Mouse (Mus musculus) embryonic facial prominence, embryonic 13.5 days (tissue): ENCODE data around the gene Trio. TPM values are rescaled to one million over a fixed set of nuclear protein-coding genes. Genes with fewer than 3 reads are reported as not detected.

Experiments
- ATAC-seq: fragments of 200-750 bp; cut with Nextera tagmentation; 2 replicates; pipeline ENCODE4 v1.8.0; 2017; ENCODE audit warnings: low read depth; ENCODE audit not compliant: insufficient number of reproducible peaks, insufficient read depth, low FRiP score, low TSS enrichment
- H3K27ac ChIP-seq: fragments of 300-500 bp; sonication (generic); 2 replicates; pipeline ENCODE4 v1.5.1; 2015; ENCODE audit warnings: moderate library complexity, mild to moderate bottlenecking, inconsistent platforms
- H3K27me3 ChIP-seq: fragments of 300-500 bp; sonication (generic); 2 replicates; pipeline ENCODE4 v1.6.1; 2015; ENCODE audit warnings: mild to moderate bottlenecking, inconsistent platforms
- H3K36me3 ChIP-seq: fragments of 300-500 bp; sonication (generic); 2 replicates; pipeline ENCODE4 v1.6.1; 2015; ENCODE audit warnings: mild to moderate bottlenecking, inconsistent platforms
- H3K4me1 ChIP-seq: fragments of 300-500 bp; sonication (generic); 2 replicates; pipeline ENCODE4 v1.6.1; 2015; ENCODE audit warnings: inconsistent platforms
- H3K4me2 ChIP-seq: fragments of 300-500 bp; sonication (generic); 2 replicates; pipeline ENCODE4 v1.6.1; 2015; ENCODE audit warnings: moderate library complexity, mild to moderate bottlenecking, inconsistent platforms
- H3K4me3 ChIP-seq: fragments of 300-500 bp; sonication (generic); 2 replicates; pipeline ENCODE4 v1.5.1; 2015; ENCODE audit warnings: mild to moderate bottlenecking, inconsistent platforms
- H3K9ac ChIP-seq: fragments of 300-500 bp; sonication (generic); 2 replicates; pipeline ENCODE4 v1.6.1; 2015; ENCODE audit warnings: mild to moderate bottlenecking, inconsistent platforms
- H3K9me3 ChIP-seq: fragments of 300-500 bp; sonication (generic); 2 replicates; pipeline ENCODE4 v1.6.1; 2016; ENCODE audit warnings: inconsistent platforms
- WGBS: fragments of 180-500 bp; shearing (Covaris S2); methylation state at CpG from one replicate; pipeline ENCODE4 v1.1.7; 2015; ENCODE audit warnings: mixed read lengths; 5-methylcytosine and 5-hydroxymethylcytosine counted together
- polyA plus RNA-seq: library from polyadenylated mRNA; unstranded; fragments of >200 nt; fragmentation: Nextera tagmentation; extraction: Ambion mirVana; gene quantifications from 2 replicates; pipeline ENCODE4 v1.2.1, GENCODE M21; 2015

The Trio gene
- polyA plus RNA-seq, 1 experiment from 2014 or later, result 48.8 TPM

DNA sequence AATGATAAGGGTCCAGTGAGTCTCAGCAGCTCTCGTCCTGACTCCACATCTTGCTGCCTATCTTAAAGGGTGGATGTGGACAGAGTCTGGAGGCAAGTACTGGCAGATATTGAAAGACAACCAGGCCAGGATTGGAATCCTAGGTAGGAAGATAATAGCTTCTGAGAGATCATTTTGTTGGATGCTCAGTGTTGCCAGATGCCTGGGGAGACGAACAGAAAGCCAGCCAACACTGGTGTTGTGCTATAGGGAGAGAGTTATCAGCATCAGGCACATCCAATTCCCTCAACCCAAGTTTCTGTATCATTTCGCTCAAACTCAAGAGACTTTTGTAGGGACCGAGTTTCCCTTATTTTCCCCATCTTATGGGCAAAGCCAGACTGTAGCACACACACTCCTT lies 238.5 kb downstream of the Trio start:
- no peaks in the 10 kb centered on the region for H3K9me3 ChIP-seq
- no peak for ATAC-seq

GRCm38 (mm10) chr15:27786418-27786817 lies 239.2 kb downstream of the Trio start:
- Histone ChIP-seq H3K4me3 (peak overlapping the region; percentile 59), H3K9ac (peak overlapping the region; percentile 83), H3K9me3 (no peaks in the 10 kb centered on the region), H3K27me3 (no peaks in the 10 kb centered on the region), H3K4me1 (peaks cover 92% of the 10 kb centered on the region), H3K4me2 (peak overlapping the region; percentile 67), H3K27ac (peak overlapping the region; percentile 98), H3K36me3 (no peaks in the 10 kb centered on the region)
- 51% methylated on average over 11 of the region's 11 CpGs for WGBS
- no peak for ATAC-seq

More for the DNA sequence above, 238.5 kb downstream of the Trio start:
- WGBS, result 54% methylated on average over 4 of the region's 4 CpGs
- H3K27me3 ChIP-seq, result no peaks in the 10 kb centered on the region
- H3K27ac ChIP-seq, result peak overlapping the region; percentile 98
- H3K4me2 ChIP-seq, result peak overlapping the region; percentile 67
- H3K4me1 ChIP-seq, result peaks cover 92% of the 10 kb centered on the region
- H3K9ac ChIP-seq, result peak overlapping the region; percentile 83
- H3K4me3 ChIP-seq, result peak overlapping the region; percentile 59
- H3K36me3 ChIP-seq, result no peaks in the 10 kb centered on the region

GRCm38 (mm10) chr15:27785280-27786001 lies 240.2 kb downstream of the Trio start:
- H3K9ac ChIP-seq, result peak overlapping the region; percentile 62
- H3K4me2 ChIP-seq, result peak overlapping the region; percentile 67
- no peaks in the 10 kb centered on the region for H3K9me3 ChIP-seq
- 28% methylated on average over 12 of the region's 12 CpGs for WGBS
- H3K36me3 ChIP-seq, result no peaks in the 10 kb centered on the region
- peak overlapping the region; percentile 98 for H3K27ac ChIP-seq
- H3K4me1 ChIP-seq, result peaks cover 98% of the 10 kb centered on the region
- ATAC-seq, result peak; percentile 59; the same call in 1 of the 2 replicates
- H3K4me3 ChIP-seq, result peak overlapping the region; percentile 59
- H3K27me3 ChIP-seq, result no peaks in the 10 kb centered on the region

- peak overlapping the region; percentile 67 for H3K4me2 ChIP-seq
- H3K9me3 ChIP-seq, result no peaks in the 10 kb centered on the region
- H3K36me3 ChIP-seq, result no peaks in the 10 kb centered on the region
- WGBS, result 13% methylated on average over 10 of the region's 10 CpGs
- H3K4me1 ChIP-seq, result peaks cover 98% of the 10 kb centered on the region
- peak overlapping the region; percentile 98 for H3K27ac ChIP-seq
- no peak for ATAC-seq
- peak overlapping the region; percentile 59 for H3K4me3 ChIP-seq
- peak overlapping the region; percentile 62 for H3K9ac ChIP-seq
- H3K27me3 ChIP-seq, result no peaks in the 10 kb centered on the region
Observed at GRCm38 (mm10) chr15:27784126-27784563, 241.5 kb downstream of the Trio start.

DNA sequence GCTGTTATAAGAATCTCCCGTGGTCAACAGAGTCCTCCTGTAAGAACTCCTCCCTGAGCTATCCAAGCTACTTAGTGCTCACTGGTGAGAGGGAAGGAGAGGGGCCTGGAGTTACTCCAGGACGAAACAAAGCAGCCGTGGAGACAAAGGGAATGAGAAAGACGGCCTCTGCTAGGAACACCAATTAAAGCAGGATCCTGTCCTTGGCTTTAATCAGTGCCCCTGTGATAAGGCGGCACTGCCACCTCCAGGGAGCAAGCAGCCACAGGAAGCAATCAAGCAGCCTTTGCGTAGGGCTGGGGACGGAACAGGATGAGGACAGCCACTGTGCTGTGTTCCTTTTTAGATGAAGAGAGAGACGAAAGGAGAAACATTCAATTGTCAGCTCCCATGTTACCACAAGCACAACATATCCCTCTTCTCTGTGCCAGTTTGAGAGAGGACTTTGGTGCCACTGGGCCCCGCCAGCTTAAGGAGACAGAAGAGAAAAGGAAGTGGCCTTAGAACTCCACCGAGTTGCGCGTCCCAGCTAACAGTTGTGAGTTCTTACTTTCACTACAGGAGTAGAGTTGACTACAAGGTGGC lies 242.0 kb downstream of the Trio start:
- no peaks in the 10 kb centered on the region for H3K9me3 ChIP-seq
- peak overlapping the region; percentile 98 for H3K27ac ChIP-seq
- H3K36me3 ChIP-seq, result no peaks in the 10 kb centered on the region
- no peak for ATAC-seq
- H3K4me3 ChIP-seq, result peak overlapping the region; percentile 59
- peak overlapping the region; percentile 67 for H3K4me2 ChIP-seq
- H3K27me3 ChIP-seq, result no peaks in the 10 kb centered on the region
- peak overlapping the region; percentile 62 for H3K9ac ChIP-seq
- 19% methylated on average over 12 of the region's 12 CpGs for WGBS
- peaks cover 98% of the 10 kb centered on the region for H3K4me1 ChIP-seq

DNA sequence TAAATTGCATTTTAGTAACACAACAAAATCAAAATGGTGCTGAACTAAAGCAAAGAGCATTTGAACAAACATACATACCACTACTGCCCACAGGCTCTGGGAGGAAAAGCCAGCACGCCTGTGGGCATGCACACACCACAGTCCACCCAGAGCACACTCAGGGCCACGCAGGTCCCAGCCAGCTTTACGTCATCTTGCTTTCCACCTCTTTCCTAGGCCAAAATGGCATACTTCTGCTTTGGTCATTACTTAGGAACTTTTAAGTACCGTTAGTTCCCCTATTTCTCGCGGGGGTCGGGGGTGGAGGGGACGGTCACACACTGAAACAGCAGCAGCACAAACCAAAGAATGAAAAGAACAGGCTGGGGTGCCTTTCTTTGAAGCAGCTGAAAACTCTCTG lies 242.6 kb downstream of the Trio start:
- peak overlapping the region; percentile 62 for H3K9ac ChIP-seq
- no peak for ATAC-seq
- no peaks in the 10 kb centered on the region for H3K36me3 ChIP-seq
- peak overlapping the region; percentile 59; the same call in 1 of the 2 replicates for H3K4me3 ChIP-seq
- no peaks in the 10 kb centered on the region for H3K9me3 ChIP-seq
- no peaks in the 10 kb centered on the region for H3K27me3 ChIP-seq
- peaks cover 98% of the 10 kb centered on the region for H3K4me1 ChIP-seq
- peak overlapping the region; percentile 67 for H3K4me2 ChIP-seq
- 24% methylated on average over 8 of the region's 8 CpGs for WGBS
- H3K27ac ChIP-seq, result peak overlapping the region; percentile 98

DNA sequence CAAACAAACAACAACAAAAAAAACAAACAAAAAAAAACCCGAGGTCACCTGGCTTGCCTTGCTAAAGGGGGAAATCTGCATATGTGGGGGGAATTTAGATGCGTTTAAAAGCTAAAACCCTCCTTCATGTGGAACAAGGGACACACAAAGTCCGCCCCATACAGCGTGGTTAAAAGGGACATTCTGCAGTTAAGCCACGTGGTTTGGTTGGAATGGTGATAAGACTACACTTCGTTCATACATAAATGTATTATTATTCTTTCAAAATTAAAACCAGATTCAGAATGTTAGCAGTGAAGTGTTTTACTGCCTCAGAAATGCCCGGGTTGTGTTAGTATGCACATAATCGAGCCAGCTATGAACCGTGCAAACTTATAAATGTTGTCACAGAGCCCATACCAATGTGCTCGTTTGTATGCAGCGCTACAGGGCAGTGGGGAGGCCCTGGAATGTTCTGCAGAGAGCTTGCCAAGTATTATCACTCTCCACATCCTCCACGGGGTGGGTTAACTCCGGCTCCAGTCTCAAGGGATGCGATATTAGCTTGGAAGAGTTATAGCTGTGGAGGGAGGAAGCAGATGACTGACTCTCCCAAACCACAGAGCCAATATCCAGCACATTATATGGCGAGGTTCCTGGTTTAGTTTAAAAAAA lies 243.1 kb downstream of the Trio start:
- WGBS, result 19% methylated on average over 15 of the region's 15 CpGs
- peaks cover 98% of the 10 kb centered on the region for H3K4me1 ChIP-seq
- H3K9me3 ChIP-seq, result no peaks in the 10 kb centered on the region
- ATAC-seq, result peak; percentile 78
- H3K9ac ChIP-seq, result no peak overlapping the region
- H3K27ac ChIP-seq, result peak overlapping the region; percentile 98
- H3K27me3 ChIP-seq, result no peaks in the 10 kb centered on the region
- H3K36me3 ChIP-seq, result no peaks in the 10 kb centered on the region
- no peak overlapping the region for H3K4me3 ChIP-seq
- H3K4me2 ChIP-seq, result peak overlapping the region; percentile 67

- H3K4me1 ChIP-seq, result peaks cover 99% of the 10 kb centered on the region
- no peaks in the 10 kb centered on the region for H3K27me3 ChIP-seq
- H3K4me3 ChIP-seq, result no peak overlapping the region
- H3K9ac ChIP-seq, result no peak overlapping the region
- ATAC-seq, result peak; percentile 70
- WGBS, result 13% methylated on average over 10 of the region's 10 CpGs
- no peaks in the 10 kb centered on the region for H3K36me3 ChIP-seq
- peak overlapping the region; percentile 52 for H3K4me2 ChIP-seq
- H3K27ac ChIP-seq, result peak overlapping the region; percentile 98
- no peaks in the 10 kb centered on the region for H3K9me3 ChIP-seq
Observed at GRCm38 (mm10) chr15:27779827-27780226, 245.8 kb downstream of the Trio start.

GRCm38 (mm10) chr15:27779398-27779797 lies 246.2 kb downstream of the Trio start:
- peaks cover 98% of the 10 kb centered on the region for H3K4me1 ChIP-seq
- H3K9ac ChIP-seq, result 0 out of 2 replicates have a peak overlapping the region, but pooled peaks have one; percentile 23
- H3K4me2 ChIP-seq, result peak overlapping the region; percentile 52
- WGBS, result 26% methylated on average over 11 of the region's 11 CpGs
- no peak overlapping the region for H3K4me3 ChIP-seq
- ATAC-seq, result no peak
- H3K36me3 ChIP-seq, result peaks cover 2% of the 10 kb centered on the region; the same call in 1 of the 2 replicates
- peak overlapping the region; percentile 98 for H3K27ac ChIP-seq
- no peaks in the 10 kb centered on the region for H3K9me3 ChIP-seq
- no peaks in the 10 kb centered on the region for H3K27me3 ChIP-seq

GRCm38 (mm10) chr15:27778256-27778655 lies 247.4 kb downstream of the Trio start:
- H3K27me3 ChIP-seq, result no peaks in the 10 kb centered on the region
- peaks cover 98% of the 10 kb centered on the region for H3K4me1 ChIP-seq
- peak; percentile 45 for ATAC-seq
- H3K36me3 ChIP-seq, result peaks cover 13% of the 10 kb centered on the region
- H3K9ac ChIP-seq, result no peak overlapping the region
- H3K4me2 ChIP-seq, result peak overlapping the region; percentile 52
- no peak overlapping the region for H3K4me3 ChIP-seq
- H3K9me3 ChIP-seq, result no peaks in the 10 kb centered on the region
- H3K27ac ChIP-seq, result peak overlapping the region; percentile 98
- WGBS, result 4% methylated on average over 3 of the region's 3 CpGs

DNA sequence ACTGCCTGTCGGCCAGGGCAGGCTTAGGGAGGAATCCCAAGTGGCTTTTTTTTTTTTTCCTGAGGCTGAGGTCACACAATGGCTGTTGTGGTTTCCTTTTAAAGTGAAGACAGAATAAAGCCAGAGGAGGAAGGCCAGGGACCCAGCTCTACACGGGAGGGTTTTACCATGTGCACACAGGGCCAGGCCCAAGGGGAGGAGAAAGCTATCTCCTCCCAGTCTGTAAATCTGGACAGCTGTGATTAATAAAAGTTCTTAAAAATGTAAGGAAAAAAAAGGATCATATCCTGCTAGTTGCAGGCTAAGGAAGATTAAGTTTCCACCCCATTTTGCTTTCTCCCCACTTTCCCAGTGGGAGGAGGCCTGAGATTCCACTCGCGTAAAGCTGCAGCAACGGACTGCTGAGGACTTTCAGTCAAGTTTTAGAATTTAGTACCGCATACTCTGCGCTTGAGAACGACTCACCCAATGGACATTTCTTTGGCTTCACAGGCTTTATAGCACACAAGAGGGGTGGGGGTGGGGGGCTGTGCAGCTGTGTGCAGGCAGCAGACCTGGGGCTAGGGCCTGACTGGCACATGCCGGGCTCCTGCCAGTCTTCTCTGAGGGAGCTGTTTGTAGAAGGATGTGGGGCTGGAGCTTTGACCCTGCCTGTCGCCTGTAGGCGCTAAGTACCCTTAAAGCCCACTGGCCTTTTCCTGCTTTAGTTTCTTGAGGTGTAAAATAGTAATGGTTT lies 248.0 kb downstream of the Trio start:
- H3K4me3 ChIP-seq, result peak overlapping the region; percentile 21; the same call in 1 of the 2 replicates
- WGBS, result 6% methylated on average over 11 of the region's 11 CpGs
- no peaks in the 10 kb centered on the region for H3K9me3 ChIP-seq
- peak overlapping the region; percentile 61 for H3K9ac ChIP-seq
- peak overlapping the region; percentile 52 for H3K4me2 ChIP-seq
- H3K4me1 ChIP-seq, result peaks cover 96% of the 10 kb centered on the region
- H3K27ac ChIP-seq, result peak overlapping the region; percentile 98
- peaks cover 18% of the 10 kb centered on the region for H3K36me3 ChIP-seq
- H3K27me3 ChIP-seq, result no peaks in the 10 kb centered on the region
- ATAC-seq, result 0 out of 2 replicates have a peak, but pooled peaks have one; percentile 16
